Mouse (Mus musculus) kidney, postnatal 0 days (tissue): ENCODE results near the gene Kif6. TPM values are rescaled to one million over a fixed set of nuclear protein-coding genes. Genes with fewer than 3 reads are reported as not detected.
A peak's percentile ranks its signal among the peaks of the same experiment; 100 is the strongest.

ENCODE experiments used
- ATAC-seq: fragments of 200-750 bp; cut with Nextera tagmentation; replicated peaks from 2 replicates; pipeline ENCODE4 v1.8.0; 2017; ENCODE audit warnings: low read depth, moderate number of reproducible peaks, moderate TSS enrichment, moderate library complexity; ENCODE audit not compliant: low FRiP score
- DNase-seq: peaks from one replicate; pipeline ENCODE4 v3.0.0-alpha.2; 2016; ENCODE audit warnings: low spot score
- H3K27ac ChIP-seq: fragments of 300-500 bp; sonication (generic); 2 replicates; pipeline ENCODE4 v1.5.1; 2014; ENCODE audit warnings: mild to moderate bottlenecking
- H3K27me3 ChIP-seq: fragments of 300-500 bp; sonication (generic); 2 replicates; pipeline ENCODE4 v1.6.1; 2014; ENCODE audit warnings: low read length, mixed read lengths; ENCODE audit not compliant: insufficient read depth
- H3K36me3 ChIP-seq: fragments of 300-500 bp; sonication (generic); 2 replicates; pipeline ENCODE4 v1.6.1; 2014; ENCODE audit warnings: low read length, mixed read lengths; ENCODE audit not compliant: insufficient read depth
- H3K4me1 ChIP-seq: fragments of 300-500 bp; sonication (generic); replicated peaks from 2 replicates; pipeline ENCODE4 v1.6.1; 2014; ENCODE audit warnings: antibody characterized with exemption, low read length, mixed read lengths; ENCODE audit not compliant: insufficient read depth
- H3K4me2 ChIP-seq: fragments of 300-500 bp; sonication (generic); 2 replicates; pipeline ENCODE4 v1.6.1; 2014; ENCODE audit warnings: mild to moderate bottlenecking, low read length, moderate library complexity, mixed read lengths
- H3K4me3 ChIP-seq: fragments of 300-500 bp; sonication (generic); replicated peaks from 2 replicates; pipeline ENCODE4 v1.5.1; 2014; ENCODE audit warnings: low read depth, low read length
- H3K9ac ChIP-seq: fragments of 300-500 bp; sonication (generic); 2 replicates; pipeline ENCODE4 v1.6.1; 2014; ENCODE audit warnings: low read depth, low read length
- H3K9me3 ChIP-seq: fragments of 300-500 bp; sonication (generic); replicated peaks from 2 replicates; pipeline ENCODE4 v1.6.1; 2016; ENCODE audit warnings: low read length, inconsistent platforms, mixed read lengths
- CTCF ChIP-seq: IDR thresholded peaks from 2 replicates; pipeline ENCODE4 v1.5.1; 2016; ENCODE audit warnings: antibody characterized with exemption, low read depth, mild to moderate bottlenecking, moderate library complexity
- WGBS: fragments of 180-500 bp; shearing (Covaris S2); extraction: QIAGEN DNeasy Blood & Tissue Kit; methylation state at CpG from one replicate; pipeline ENCODE4 v1.1.7; 2014; 5-methylcytosine and 5-hydroxymethylcytosine counted together
- polyA plus RNA-seq: library from polyadenylated mRNA; unstranded; fragments of >200 nt; fragmentation: Nextera tagmentation; extraction: Ambion mirVana; gene quantifications from 2 replicates; pipeline ENCODE4 v1.2.1, GENCODE M21; 2015

Kif6 gene
- polyA plus RNA-seq, 1 experiment from 2014 or later, result 1.3 TPM

DNA sequence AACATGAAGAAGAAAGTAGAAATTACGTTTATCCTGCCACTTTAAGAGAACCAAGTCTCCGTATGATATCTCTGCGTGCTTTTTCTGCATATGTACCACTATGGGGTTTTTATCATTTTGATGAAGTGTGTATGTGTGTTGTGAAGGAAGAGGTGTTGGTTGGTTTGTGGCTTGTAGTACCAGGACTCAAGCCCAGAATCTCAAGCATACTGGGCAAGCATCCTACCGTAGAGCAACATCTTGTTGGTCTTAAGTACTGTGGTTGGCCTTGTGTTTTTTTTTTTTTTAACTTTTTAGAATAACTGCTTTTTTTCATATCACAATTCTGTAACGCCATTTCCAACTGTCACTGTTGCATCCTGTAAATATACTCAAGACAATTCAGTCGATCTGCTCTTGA lies 277.5 kb downstream of the Kif6 start:
- Histone ChIP-seq H3K9ac (no peak overlapping the region), H3K36me3 (no peaks in the 10 kb centered on the region), H3K27ac (no peak overlapping the region), H3K27me3 (no peaks in the 10 kb centered on the region), H3K9me3 (no peaks in the 10 kb centered on the region), H3K4me1 (no peaks in the 10 kb centered on the region), H3K4me2 (no peak overlapping the region), H3K4me3 (no peak overlapping the region)
- ATAC-seq, result no peak
- DNase-seq, result no peak
- TF ChIP-seq CTCF, result no peak
- 88% methylated on average over 6 of the region's 6 CpGs for WGBS

DNA sequence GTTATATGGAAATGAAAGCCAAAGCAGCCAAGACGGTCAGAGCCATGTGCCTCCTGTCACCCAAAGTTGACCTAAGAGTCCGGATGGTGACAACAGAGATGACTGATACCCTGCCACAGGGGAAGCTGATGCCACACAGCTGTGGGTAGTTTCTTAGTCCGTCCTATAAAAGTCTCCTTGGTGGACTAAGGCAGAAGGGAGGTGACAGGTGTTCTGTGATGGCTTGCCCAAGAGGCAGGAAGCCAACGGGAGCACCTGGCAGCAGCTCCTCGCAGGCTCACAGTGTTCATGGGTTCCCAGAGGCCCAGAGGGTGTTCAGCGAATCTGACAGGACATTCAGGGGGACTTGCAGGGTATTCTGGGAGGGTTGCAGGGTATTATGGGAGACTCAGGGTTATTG lies 279.5 kb downstream of the Kif6 start:
- Histone ChIP-seq H3K36me3 (no peaks in the 10 kb centered on the region), H3K4me3 (no peak overlapping the region), H3K4me2 (no peak overlapping the region), H3K9me3 (no peaks in the 10 kb centered on the region), H3K27ac (no peak overlapping the region), H3K9ac (no peak overlapping the region), H3K4me1 (no peaks in the 10 kb centered on the region), H3K27me3 (no peaks in the 10 kb centered on the region)
- no peak for DNase-seq
- WGBS, result 47% methylated on average over 6 of the region's 6 CpGs
- no peak for TF ChIP-seq CTCF
- no peak for ATAC-seq

DNA sequence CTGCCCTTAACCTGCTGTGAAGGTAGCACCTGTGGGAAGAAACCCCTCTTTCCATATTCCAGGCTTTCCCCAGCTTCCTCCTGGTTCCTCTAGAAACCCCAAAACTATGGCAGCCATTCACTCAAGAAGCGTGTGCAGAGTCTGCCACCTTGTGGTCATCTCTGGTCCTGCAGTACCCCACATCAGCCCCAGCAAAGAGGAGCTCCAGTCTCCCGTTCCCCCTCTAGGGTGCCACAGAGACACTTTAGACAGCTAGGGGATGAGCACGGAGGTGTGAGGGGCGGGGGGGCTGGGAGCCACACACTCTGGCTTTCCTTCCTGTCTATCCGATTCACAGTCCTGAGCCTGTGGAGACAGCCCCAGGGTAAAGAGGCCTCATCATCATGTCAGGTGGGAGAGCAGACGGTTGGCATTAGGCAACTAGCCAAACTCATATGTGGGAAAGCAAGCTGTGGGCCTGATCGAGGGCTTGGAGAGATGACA lies 284.0 kb downstream of the Kif6 start:
- no peaks in the 10 kb centered on the region for H3K4me1 ChIP-seq
- no peaks in the 10 kb centered on the region for H3K27me3 ChIP-seq
- H3K4me2 ChIP-seq, result no peak overlapping the region
- H3K27ac ChIP-seq, result no peak overlapping the region
- H3K4me3 ChIP-seq, result no peak overlapping the region
- TF ChIP-seq CTCF, result peak; percentile 92
- no peak; the same call in 1 of the 2 replicates for ATAC-seq
- H3K9me3 ChIP-seq, result no peaks in the 10 kb centered on the region
- H3K36me3 ChIP-seq, result no peaks in the 10 kb centered on the region
- 12% methylated on average over 7 of the region's 7 CpGs for WGBS
- peak; percentile 83 for DNase-seq
- H3K9ac ChIP-seq, result no peak overlapping the region

DNA sequence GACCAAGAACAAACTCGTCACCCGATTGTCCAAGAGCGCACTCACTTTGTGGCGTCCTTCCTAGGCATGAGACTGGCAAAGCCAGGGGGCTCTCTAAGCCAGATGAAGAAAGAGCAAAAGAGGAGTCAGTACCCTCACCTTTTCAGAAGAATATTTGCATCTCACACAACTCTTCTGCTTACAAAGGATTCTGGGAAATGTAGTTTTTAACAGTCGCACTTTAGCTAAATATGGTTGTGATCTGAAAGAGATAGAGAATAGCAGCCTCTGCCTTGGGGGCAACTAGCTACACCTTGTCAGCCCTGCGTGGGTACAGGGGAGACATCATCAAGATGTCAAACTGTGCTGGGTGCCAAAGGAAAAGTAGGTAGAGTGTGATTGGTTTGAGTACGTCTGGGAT lies 287.7 kb downstream of the Kif6 start:
- no peaks in the 10 kb centered on the region for H3K36me3 ChIP-seq
- DNase-seq (no peak), ATAC-seq (no peak)
- H3K27ac ChIP-seq, result no peak overlapping the region
- H3K9me3 ChIP-seq, result no peaks in the 10 kb centered on the region
- no peak for TF ChIP-seq CTCF
- no peak overlapping the region for H3K4me3 ChIP-seq
- H3K4me2 ChIP-seq, result no peak overlapping the region
- H3K9ac ChIP-seq, result no peak overlapping the region
- H3K4me1 ChIP-seq, result no peaks in the 10 kb centered on the region
- no peaks in the 10 kb centered on the region for H3K27me3 ChIP-seq
- WGBS, result 91% methylated on average over 7 of the region's 7 CpGs

DNA sequence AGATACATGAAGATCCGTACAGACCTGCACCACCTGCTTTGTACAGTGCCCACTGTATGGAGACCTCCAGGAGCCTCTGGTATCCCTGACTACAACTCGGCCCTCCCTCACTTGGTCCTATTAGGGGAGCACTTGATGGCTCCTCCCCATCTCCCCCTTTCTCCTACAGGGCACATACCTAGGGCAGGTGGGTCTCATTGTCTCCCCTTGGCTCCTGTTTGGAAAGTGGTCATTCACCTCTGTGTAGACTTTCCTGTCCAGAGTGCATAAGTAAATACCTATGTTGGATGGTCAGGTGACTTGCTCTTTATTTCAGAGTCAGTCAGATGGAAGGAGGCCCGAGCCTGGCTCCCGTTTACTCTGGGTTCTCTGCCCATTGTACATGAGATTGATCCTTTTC lies 308.5 kb downstream of the Kif6 start:
- Histone ChIP-seq H3K36me3 (no peaks in the 10 kb centered on the region), H3K4me1 (no peaks in the 10 kb centered on the region), H3K27me3 (no peaks in the 10 kb centered on the region), H3K4me3 (no peak overlapping the region), H3K27ac (no peak overlapping the region), H3K4me2 (no peak overlapping the region), H3K9me3 (no peaks in the 10 kb centered on the region), H3K9ac (no peak overlapping the region)
- no peak for TF ChIP-seq CTCF
- 69% methylated on average over 4 of the region's 4 CpGs for WGBS
- DNase-seq (no peak), ATAC-seq (no peak)

DNA sequence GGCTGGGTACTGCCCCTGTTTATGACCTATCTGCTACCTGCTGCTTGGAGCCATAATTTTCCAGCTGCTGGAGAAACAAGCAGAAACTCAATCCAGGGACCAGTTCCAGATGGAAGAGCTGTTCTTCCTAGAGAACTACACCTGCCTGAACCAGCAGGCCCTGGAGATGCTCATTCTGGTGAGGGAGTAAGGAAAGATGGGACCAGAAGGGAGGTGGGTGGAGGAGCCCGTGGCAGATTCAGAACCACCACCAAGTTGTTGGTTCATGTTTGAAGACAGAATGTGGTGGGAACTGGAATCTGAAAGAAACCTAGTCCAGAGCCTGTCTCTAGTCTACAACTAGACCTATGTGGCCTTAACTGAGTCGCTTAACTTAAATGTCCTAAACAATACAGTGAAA lies 312.7 kb downstream of the Kif6 start:
- H3K4me1 ChIP-seq, result no peaks in the 10 kb centered on the region
- no peaks in the 10 kb centered on the region for H3K36me3 ChIP-seq
- 81% methylated on average over 2 of the region's 2 CpGs for WGBS
- H3K9ac ChIP-seq, result no peak overlapping the region
- H3K4me3 ChIP-seq, result no peak overlapping the region
- H3K27me3 ChIP-seq, result no peaks in the 10 kb centered on the region
- DNase-seq, result no peak
- H3K27ac ChIP-seq, result no peak overlapping the region
- no peaks in the 10 kb centered on the region for H3K9me3 ChIP-seq
- H3K4me2 ChIP-seq, result no peak overlapping the region
- TF ChIP-seq CTCF, result no peak
- ATAC-seq, result no peak

DNA sequence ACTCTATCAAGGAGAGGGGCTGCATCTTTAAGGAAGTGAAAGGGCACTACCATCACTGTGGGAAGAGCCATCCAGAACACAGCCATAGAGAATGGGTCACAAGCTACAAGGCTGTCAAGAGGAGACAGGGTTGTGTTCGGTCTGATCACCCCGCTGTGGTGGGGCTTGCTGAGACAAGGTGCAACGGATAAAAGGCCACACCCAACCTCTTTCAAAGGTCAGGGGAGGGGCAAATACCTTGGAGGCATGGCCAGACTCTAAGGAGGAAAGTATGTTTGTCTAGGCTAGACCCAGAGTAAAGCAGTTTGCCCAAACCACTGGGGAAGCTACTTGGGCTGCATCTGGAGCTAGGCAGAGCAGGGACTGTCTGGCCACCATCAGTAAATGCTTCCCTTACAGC lies 318.9 kb downstream of the Kif6 start:
- 64% methylated on average over 3 of the region's 3 CpGs for WGBS
- Histone ChIP-seq H3K4me2 (no peak overlapping the region), H3K4me1 (no peaks in the 10 kb centered on the region), H3K27ac (no peak overlapping the region), H3K9ac (no peak overlapping the region), H3K27me3 (no peaks in the 10 kb centered on the region), H3K4me3 (no peak overlapping the region), H3K36me3 (no peaks in the 10 kb centered on the region), H3K9me3 (no peaks in the 10 kb centered on the region)
- ATAC-seq, result no peak
- no peak for TF ChIP-seq CTCF
- no peak for DNase-seq
